Mouse (Mus musculus) brain, embryonic 14.5 days (tissue): ENCODE results near the gene Olfr1243. TPM values are rescaled to one million over a fixed set of nuclear protein-coding genes. Genes with fewer than 3 reads are reported as not detected.
"Not testable (repeated sequence)": the region's sequence is repeated elsewhere in the genome, so short reads cannot be mapped to it uniquely, and the experiment has no call there.

ENCODE experiments used
- DNase-seq: peaks from one replicate; pipeline ENCODE4 v3.0.0-alpha.2; 2011; ENCODE audit warnings: low read depth
- CTCF ChIP-seq: fragments of 200-500 bp; IDR thresholded peaks from 2 replicates; pipeline ENCODE4 v1.5.1; 2012; ENCODE audit warnings: inconsistent platforms, mild to moderate bottlenecking, moderate library complexity, borderline replicate concordance; ENCODE audit not compliant: insufficient read depth, insufficient read length; ENCODE audit errors: extremely low read depth
- POLR2A ChIP-seq: fragments of 200-500 bp; IDR thresholded peaks from 2 replicates; pipeline ENCODE4 v1.6.1; 2012; ENCODE audit warnings: mild to moderate bottlenecking, inconsistent platforms, borderline replicate concordance; ENCODE audit not compliant: poor library complexity, insufficient read depth, insufficient read length, severe bottlenecking; ENCODE audit errors: extremely low read depth
- polyA plus RNA-seq: library from polyadenylated mRNA; depleted of rRNA; stranded (reverse); fragments of >200 nt; gene quantifications from 2 replicates; pipeline ENCODE4 v1.2.3, GENCODE M21; 2012; rRNA removed

Olfr1243 gene
- polyA plus RNA-seq: not detected in 2 replicates

DNA sequence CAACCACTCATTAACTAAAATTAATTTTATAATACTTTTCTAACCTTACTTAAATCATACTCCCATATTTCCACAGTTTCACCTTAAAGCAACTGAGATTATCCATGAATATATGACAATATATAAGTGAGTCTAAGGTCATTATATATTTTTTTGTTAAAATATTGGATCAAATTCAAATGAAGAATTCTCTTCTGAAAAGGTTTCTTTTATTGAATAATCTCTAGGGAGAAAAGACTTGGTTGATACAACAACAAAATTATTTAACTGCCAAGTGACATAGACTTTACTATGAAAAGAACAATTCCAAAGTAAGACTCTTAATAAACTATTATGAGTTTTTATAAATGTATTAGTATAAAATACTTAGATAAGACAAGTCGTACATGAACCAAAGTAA, at the start of gene Olfr1243:
Gene Olfr1243, minus strand, starts transcription at position 101 of the 400 bp plus-strand sequence.
- no peak for DNase-seq
- TF ChIP-seq CTCF (no peak), POLR2A (no peak)

- DNase-seq: no peak
- TF ChIP-seq CTCF: no peak
- no peak for TF ChIP-seq POLR2A
These were observed 47.1 kb upstream of the Olfr1243 start, which contains the start of gene Olfr1245 for GRCm38 (mm10) chr2:89578347-89578746. Gene Olfr1245, minus strand, starts transcription at chr2:89578447.

DNA sequence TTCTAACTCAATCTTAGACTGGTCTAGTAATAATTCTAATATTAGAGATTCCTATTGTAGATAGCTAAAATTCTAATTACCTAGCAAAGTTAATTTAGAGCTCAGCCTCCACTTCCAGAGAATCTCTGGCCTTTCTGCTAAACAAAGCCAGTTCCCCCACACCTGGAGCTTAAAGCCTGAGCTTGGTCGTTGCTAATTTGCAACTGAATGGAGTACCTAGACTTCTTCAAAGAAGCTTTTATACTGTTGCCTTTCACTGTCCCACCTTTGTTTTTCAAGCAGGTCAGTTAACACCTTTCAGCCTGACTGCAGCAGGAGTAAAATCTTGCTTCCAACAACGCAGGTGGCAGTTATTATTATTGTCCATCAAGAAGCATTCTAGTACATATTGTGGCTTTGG, 31.4 kb upstream of the Olfr1243 start:
- not testable (repeated sequence) for DNase-seq

DNA sequence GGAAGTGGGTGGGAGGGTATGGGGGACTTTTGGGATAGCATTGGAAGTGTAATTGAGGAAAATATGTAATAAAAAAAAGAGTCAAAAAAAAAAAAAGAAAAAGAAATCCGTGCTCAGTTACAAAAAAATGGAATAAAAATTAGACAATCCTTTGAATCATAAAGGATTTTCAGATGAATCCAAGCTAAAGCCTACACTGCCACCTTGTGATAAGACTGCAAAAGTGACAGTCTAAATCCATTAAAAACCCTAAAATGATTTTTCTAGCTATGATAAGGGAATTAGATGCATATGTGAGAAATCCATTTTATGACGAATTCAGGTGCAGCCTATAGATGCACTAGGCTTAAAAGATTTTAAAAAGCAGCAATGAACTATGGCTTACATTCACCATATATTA, 13.2 kb upstream of the Olfr1243 start:
- TF ChIP-seq CTCF (no peak), POLR2A (no peak)
- peak; percentile 49 for DNase-seq

DNA sequence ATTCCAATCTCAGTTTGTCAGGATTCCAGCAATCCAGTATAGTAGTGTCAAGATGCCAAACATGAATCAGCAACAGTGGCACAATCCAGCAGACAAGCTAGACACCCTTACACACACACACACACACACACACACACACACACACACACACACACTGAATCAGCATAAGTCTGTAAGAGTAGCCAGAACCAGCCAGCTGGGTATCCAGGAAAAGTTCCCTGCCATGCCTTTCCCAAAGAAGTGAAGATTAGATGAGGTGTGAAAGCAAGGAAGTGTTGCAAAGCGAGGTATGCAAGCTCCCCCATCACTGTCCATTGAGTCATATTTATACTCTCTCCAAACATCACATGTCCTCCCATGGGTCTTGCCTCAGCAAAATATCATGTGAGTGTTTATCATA, 8.6 kb upstream of the Olfr1243 start:
- TF ChIP-seq POLR2A (no peak), CTCF (no peak)
- DNase-seq: no peak

DNA sequence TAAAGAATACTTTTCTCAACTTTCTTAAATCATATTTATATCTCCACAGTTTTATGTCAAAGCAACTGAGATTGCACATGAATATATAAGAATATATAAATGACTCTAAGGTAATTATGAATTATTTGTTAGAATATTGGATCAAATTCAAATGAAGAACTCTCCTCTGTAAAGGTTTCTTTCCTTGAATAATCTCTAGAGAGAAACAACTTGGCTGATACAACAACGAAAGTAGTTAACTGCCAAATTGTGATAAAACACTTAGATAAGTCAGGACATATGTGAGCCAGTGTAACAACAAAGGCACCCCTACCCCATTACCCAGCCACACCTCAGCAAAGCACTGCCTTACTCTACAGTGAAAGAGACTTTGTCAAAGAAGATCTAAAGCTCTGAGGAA, 33.1 kb downstream of the Olfr1243 start, which contains the start of gene Olfr1242:
Gene Olfr1242, minus strand, starts transcription at position 101 of the 400 bp plus-strand sequence.
- TF ChIP-seq POLR2A (no peak), CTCF (no peak)
- DNase-seq: no peak

DNA sequence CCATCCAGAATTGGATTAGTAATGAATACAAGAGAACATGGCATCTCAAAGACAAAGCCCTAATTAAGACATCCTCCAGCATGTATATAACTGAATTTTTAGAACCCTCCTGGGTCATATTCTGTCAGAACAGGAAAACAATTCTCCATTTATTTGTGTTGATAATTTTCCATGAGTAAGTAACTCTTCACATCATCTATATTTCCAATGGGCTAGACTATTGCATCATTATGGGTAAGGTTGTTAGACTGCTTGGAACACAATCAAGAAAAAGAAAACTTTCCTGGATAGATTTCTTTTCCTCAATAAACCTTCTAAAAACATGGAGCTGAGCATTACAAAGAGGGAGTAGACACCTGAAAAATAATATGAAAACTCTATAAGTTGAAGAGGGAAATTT, 44.3 kb downstream of the Olfr1243 start, which contains the start of gene Olfr1241:
Gene Olfr1241, minus strand, starts transcription at position 101 of the 400 bp plus-strand sequence.
- DNase-seq: no peak
- TF ChIP-seq CTCF (no peak), POLR2A (no peak)

Other genes starting within 250 kb of the Olfr1243 start
- gene Olfr1229, start 243.5 kb downstream of the Olfr1243 start, polyA plus RNA-seq: not detected in 2 replicates
- not detected in 2 replicates for gene Olfr1230, start 234.2 kb downstream of the Olfr1243 start, polyA plus RNA-seq
- not detected in 2 replicates for gene Olfr1231, start 224.4 kb downstream of the Olfr1243 start, polyA plus RNA-seq
- not detected in 2 replicates for gene Olfr1232, start 201.8 kb downstream of the Olfr1243 start, polyA plus RNA-seq
- gene Olfr1233, start 189.1 kb downstream of the Olfr1243 start, polyA plus RNA-seq: not detected in 2 replicates
- not detected in 2 replicates for gene Olfr1234, start 166.6 kb downstream of the Olfr1243 start, polyA plus RNA-seq
- not detected in 2 replicates for gene Olfr1238, start 121.8 kb downstream of the Olfr1243 start, polyA plus RNA-seq
- gene Olfr1239, start 111.1 kb downstream of the Olfr1243 start, polyA plus RNA-seq: not detected in 2 replicates
- not detected in 2 replicates for gene Olfr1240, start 88.5 kb downstream of the Olfr1243 start, polyA plus RNA-seq
- not detected in 2 replicates for gene Olfr1241, start 44.4 kb downstream of the Olfr1243 start, polyA plus RNA-seq
- not detected in 2 replicates for gene Olfr1242, start 33.2 kb downstream of the Olfr1243 start, polyA plus RNA-seq
- not detected in 2 replicates for gene Olfr1245, start 47.0 kb upstream of the Olfr1243 start, polyA plus RNA-seq
- gene Olfr1246, start 61.7 kb upstream of the Olfr1243 start, polyA plus RNA-seq: not detected in 2 replicates
- not detected in 2 replicates for gene Olfr1247, start 82.6 kb upstream of the Olfr1243 start, polyA plus RNA-seq
- not detected in 2 replicates for gene Olfr1248, start 86.8 kb upstream of the Olfr1243 start, polyA plus RNA-seq
- not detected in 2 replicates for gene Olfr1249, start 103.5 kb upstream of the Olfr1243 start, polyA plus RNA-seq
- not detected in 2 replicates for gene Olfr1250, start 130.0 kb upstream of the Olfr1243 start, polyA plus RNA-seq
- not detected in 2 replicates for gene Olfr1251, start 140.4 kb upstream of the Olfr1243 start, polyA plus RNA-seq
- not detected in 2 replicates for gene Olfr1252, start 193.5 kb upstream of the Olfr1243 start, polyA plus RNA-seq
- not detected in 2 replicates for gene Olfr1253, start 225.6 kb upstream of the Olfr1243 start, polyA plus RNA-seq